Mouse (Mus musculus): Measurements from ENCODE around the gene Gm20388. TPM values are rescaled to one million over a fixed set of nuclear protein-coding genes. Genes with fewer than 3 reads are reported as not detected.

Gm20388 gene
- total RNA-seq, 1 experiment: 27.0 TPM

DNA sequence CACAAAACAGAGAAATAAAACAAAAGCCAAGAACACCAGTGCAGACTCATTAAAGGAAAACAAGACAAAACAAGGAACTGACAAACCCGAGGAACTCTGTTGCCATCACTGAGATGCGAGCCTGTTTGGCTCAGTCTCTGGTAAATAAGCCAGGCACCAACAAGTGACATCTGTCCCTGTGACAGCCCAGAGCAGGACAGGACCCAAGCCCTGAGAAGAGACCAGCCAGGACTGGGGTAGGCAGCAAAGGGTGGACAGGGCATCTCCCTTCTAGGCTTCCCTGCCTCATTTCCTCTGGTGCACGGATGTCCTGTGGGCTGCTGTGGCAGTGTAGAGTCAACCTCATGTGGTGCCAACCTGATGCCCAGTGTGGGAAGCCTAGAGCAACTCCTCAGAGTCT is 2752.5 kb downstream of the Gm20388 start:
- no peak overlapping the region for H3K27ac ChIP-seq (ENCODE audit: insufficient read depth, low read depth, low read length, poor library complexity, severe bottlenecking)
- H3K9me3 ChIP-seq (ENCODE audit: control insufficient read depth, insufficient read depth, low read depth, low read length): no peaks in the 10 kb centered on the region
- H3K4me3 ChIP-seq (ENCODE audit: insufficient read depth in 1 of 2, low read depth in 1 of 2, low read length in 2 of 2, poor library complexity in 1 of 2, severe bottlenecking in 1 of 2): no peak overlapping the region
- no peak for DNase-seq (ENCODE audit: low read depth, low spot score)
- TF ChIP-seq ZNF384 (IDR thresholded peaks at IDR 0.05; ENCODE audit: low read depth, low read length) (no peak), HCFC1 (IDR thresholded peaks at IDR 0.05; ENCODE audit: borderline replicate concordance, insufficient read depth, low read length) (no peak), ZC3H11A (IDR thresholded peaks at IDR 0.05; ENCODE audit: borderline replicate concordance, low read depth, low read length) (no peak), MAFK (IDR thresholded peaks at IDR 0.05; ENCODE audit: insufficient read depth, low read depth, low read length) (no peak), CHD2 (IDR thresholded peaks at IDR 0.05; ENCODE audit: low read depth, low read length) (no peak)
- H3K4me1 ChIP-seq (ENCODE audit: control insufficient read depth in 2 of 2, insufficient read depth in 2 of 2, low read length in 2 of 2, poor library complexity in 1 of 2): no peaks in the 10 kb centered on the region
- H3K9ac ChIP-seq (ENCODE audit: insufficient read depth, low read depth, low read length, poor library complexity, severe bottlenecking): no peak overlapping the region
- in situ Hi-C loops (cut with MboI; ENCODE audit: low sequenced_read_pairs in 2 of 2, unreplicated experiment in 2 of 2): no loop called here
- no peaks in the 10 kb centered on the region for H3K36me3 ChIP-seq (ENCODE audit: control insufficient read depth, insufficient read depth, low read length, poor library complexity, severe bottlenecking)

DNA sequence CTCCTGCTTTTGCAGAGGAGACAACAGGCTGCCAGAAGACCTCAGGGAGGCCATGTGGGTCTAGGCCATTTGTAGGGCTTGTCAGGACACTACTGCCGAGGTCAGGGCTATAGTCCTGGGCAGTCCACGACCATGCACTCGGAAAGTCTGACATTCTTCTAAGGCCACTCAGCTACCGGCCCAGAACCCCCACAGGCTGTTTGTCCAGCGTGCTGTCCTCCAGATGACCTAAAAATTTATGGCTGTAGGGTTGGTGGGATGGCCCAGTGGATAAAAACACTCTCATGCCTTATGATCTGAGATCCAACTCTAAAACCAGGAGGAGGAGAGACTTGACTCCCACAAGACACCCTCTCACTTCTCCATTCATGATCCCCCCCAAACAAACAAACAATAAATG is 2753.0 kb downstream of the Gm20388 start:
- Histone ChIP-seq H3K4me1 (ENCODE audit: control insufficient read depth in 2 of 2, insufficient read depth in 2 of 2, low read length in 2 of 2, poor library complexity in 1 of 2) (no peaks in the 10 kb centered on the region), H3K36me3 (ENCODE audit: control insufficient read depth, insufficient read depth, low read length, poor library complexity, severe bottlenecking) (no peaks in the 10 kb centered on the region), H3K27ac (ENCODE audit: insufficient read depth, low read depth, low read length, poor library complexity, severe bottlenecking) (no peak overlapping the region)

DNA sequence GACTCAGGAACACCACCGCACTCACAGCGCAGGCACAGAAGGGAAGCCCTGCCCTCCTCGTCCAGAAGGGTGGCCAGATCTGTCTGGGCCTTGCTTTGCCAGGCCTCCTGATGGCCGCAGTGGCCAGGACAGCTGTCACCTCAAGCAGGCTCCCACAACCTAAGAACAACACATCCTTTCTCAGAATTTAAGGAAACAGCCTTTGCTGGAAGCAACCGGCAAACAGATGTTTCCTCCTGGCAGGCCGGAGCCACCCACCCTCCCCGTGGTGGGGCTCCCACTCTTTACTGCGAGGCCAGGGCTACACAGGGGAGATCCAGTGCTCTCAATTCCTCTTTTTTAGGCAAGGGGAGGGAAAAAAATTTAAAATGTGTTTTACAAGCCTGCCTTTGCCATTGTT is 2754.6 kb downstream of the Gm20388 start:
- no peak overlapping the region for H3K4me3 ChIP-seq (ENCODE audit: insufficient read depth in 1 of 2, low read depth in 1 of 2, low read length in 2 of 2, poor library complexity in 1 of 2, severe bottlenecking in 1 of 2)
- no peaks in the 10 kb centered on the region for H3K4me1 ChIP-seq (ENCODE audit: control insufficient read depth in 2 of 2, insufficient read depth in 2 of 2, low read length in 2 of 2, poor library complexity in 1 of 2)
- H3K9ac ChIP-seq (ENCODE audit: insufficient read depth, low read depth, low read length, poor library complexity, severe bottlenecking): no peak overlapping the region
- H3K27ac ChIP-seq (ENCODE audit: insufficient read depth, low read depth, low read length, poor library complexity, severe bottlenecking): no peak overlapping the region
- no peaks in the 10 kb centered on the region for H3K36me3 ChIP-seq (ENCODE audit: control insufficient read depth, insufficient read depth, low read length, poor library complexity, severe bottlenecking)
- no peak for TF ChIP-seq ZC3H11A (IDR thresholded peaks at IDR 0.05; ENCODE audit: borderline replicate concordance, low read depth, low read length)
- TF ChIP-seq ZNF384 (IDR thresholded peaks at IDR 0.05; ENCODE audit: low read depth, low read length): no peak
- no peak for TF ChIP-seq CHD2 (IDR thresholded peaks at IDR 0.05; ENCODE audit: low read depth, low read length)
- TF ChIP-seq MAFK (IDR thresholded peaks at IDR 0.05; ENCODE audit: insufficient read depth, low read depth, low read length): no peak
- TF ChIP-seq HCFC1 (IDR thresholded peaks at IDR 0.05; ENCODE audit: borderline replicate concordance, insufficient read depth, low read length): no peak
- no peaks in the 10 kb centered on the region for H3K9me3 ChIP-seq (ENCODE audit: control insufficient read depth, insufficient read depth, low read depth, low read length)
- DNase-seq (ENCODE audit: low read depth, low spot score): no peak
- in situ Hi-C loops (cut with MboI; ENCODE audit: low sequenced_read_pairs in 2 of 2, unreplicated experiment in 2 of 2): no loop called here

More for the DNA sequence above, 2753.0 kb downstream of the Gm20388 start:
- Histone ChIP-seq H3K9ac (ENCODE audit: insufficient read depth, low read depth, low read length, poor library complexity, severe bottlenecking) (no peak overlapping the region), H3K9me3 (ENCODE audit: control insufficient read depth, insufficient read depth, low read depth, low read length) (no peaks in the 10 kb centered on the region), H3K4me3 (ENCODE audit: insufficient read depth in 1 of 2, low read depth in 1 of 2, low read length in 2 of 2, poor library complexity in 1 of 2, severe bottlenecking in 1 of 2) (no peak overlapping the region)
- DNase-seq (ENCODE audit: low read depth, low spot score): no peak
- no peak for TF ChIP-seq ZC3H11A (IDR thresholded peaks at IDR 0.05; ENCODE audit: borderline replicate concordance, low read depth, low read length)
- TF ChIP-seq ZNF384 (IDR thresholded peaks at IDR 0.05; ENCODE audit: low read depth, low read length): no peak
- TF ChIP-seq CHD2 (IDR thresholded peaks at IDR 0.05; ENCODE audit: low read depth, low read length): no peak
- TF ChIP-seq HCFC1 (IDR thresholded peaks at IDR 0.05; ENCODE audit: borderline replicate concordance, insufficient read depth, low read length): no peak
- no peak for TF ChIP-seq MAFK (IDR thresholded peaks at IDR 0.05; ENCODE audit: insufficient read depth, low read depth, low read length)
- in situ Hi-C loops (cut with MboI; ENCODE audit: low sequenced_read_pairs in 2 of 2, unreplicated experiment in 2 of 2): no loop called here

DNA sequence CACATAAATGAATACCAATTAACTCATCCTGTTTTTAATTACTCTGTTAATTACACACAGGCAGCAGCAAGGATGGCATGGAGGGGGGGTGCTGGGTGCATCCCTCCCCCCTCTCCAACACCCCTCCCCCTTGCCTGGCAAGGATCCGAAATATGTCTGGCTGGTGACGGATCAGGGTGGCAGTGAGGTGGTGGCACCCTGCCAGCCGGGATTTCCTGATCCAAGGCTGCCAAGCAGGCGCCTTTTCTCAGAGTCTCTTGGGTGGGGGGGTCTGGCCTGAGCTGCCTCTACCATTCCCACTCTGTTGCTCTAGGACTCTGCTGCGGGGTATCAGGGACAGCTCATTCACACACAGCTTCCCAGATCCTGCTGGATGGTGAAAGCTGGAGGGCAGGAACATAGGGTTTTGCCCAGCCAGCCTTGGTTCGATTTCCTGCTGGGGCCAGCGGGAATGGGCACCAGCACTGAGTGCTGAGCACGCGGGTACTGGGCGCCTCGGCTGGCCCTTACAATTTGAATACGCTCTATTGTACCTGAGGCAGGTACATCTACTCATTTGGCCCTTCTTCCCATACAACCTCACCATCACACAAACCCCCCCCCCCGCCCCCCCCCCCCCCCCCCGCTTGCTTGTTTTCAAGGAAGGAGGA is 2755.2 kb downstream of the Gm20388 start:
- H3K4me3 ChIP-seq (ENCODE audit: insufficient read depth in 1 of 2, low read depth in 1 of 2, low read length in 2 of 2, poor library complexity in 1 of 2, severe bottlenecking in 1 of 2): no peak overlapping the region
- H3K27ac ChIP-seq (ENCODE audit: insufficient read depth, low read depth, low read length, poor library complexity, severe bottlenecking): no peak overlapping the region
- TF ChIP-seq HCFC1 (IDR thresholded peaks at IDR 0.05; ENCODE audit: borderline replicate concordance, insufficient read depth, low read length) (no peak), MAFK (IDR thresholded peaks at IDR 0.05; ENCODE audit: insufficient read depth, low read depth, low read length) (no peak), ZNF384 (IDR thresholded peaks at IDR 0.05; ENCODE audit: low read depth, low read length) (no peak), CHD2 (IDR thresholded peaks at IDR 0.05; ENCODE audit: low read depth, low read length) (no peak), ZC3H11A (IDR thresholded peaks at IDR 0.05; ENCODE audit: borderline replicate concordance, low read depth, low read length) (no peak)
- in situ Hi-C loops (cut with MboI; ENCODE audit: low sequenced_read_pairs in 2 of 2, unreplicated experiment in 2 of 2): no loop called here
- no peaks in the 10 kb centered on the region for H3K4me1 ChIP-seq (ENCODE audit: control insufficient read depth in 2 of 2, insufficient read depth in 2 of 2, low read length in 2 of 2, poor library complexity in 1 of 2)
- no peak for DNase-seq (ENCODE audit: low read depth, low spot score)
- H3K36me3 ChIP-seq (ENCODE audit: control insufficient read depth, insufficient read depth, low read length, poor library complexity, severe bottlenecking): no peaks in the 10 kb centered on the region
- H3K9ac ChIP-seq (ENCODE audit: insufficient read depth, low read depth, low read length, poor library complexity, severe bottlenecking): no peak overlapping the region
- no peaks in the 10 kb centered on the region for H3K9me3 ChIP-seq (ENCODE audit: control insufficient read depth, insufficient read depth, low read depth, low read length)
